Mouse (Mus musculus) inflammation-experienced regulatory T-cells (primary cell): ENCODE results near the gene Arhgap6. TPM values are rescaled to one million over a fixed set of nuclear protein-coding genes. Genes with fewer than 3 reads are reported as not detected.

Experiments used
- polyA plus RNA-seq, 2 experiments: library from polyadenylated mRNA; unstranded; fragments of 100-300 nt; shearing (Covaris generic); gene quantifications; one replicate each; pipeline ENCODE4 v1.2.1; 2017

Arhgap6 gene
- polyA plus RNA-seq, result under 1 TPM; 0.18 to 0.31 TPM

GRCm38 (mm10) chrX:168794974-168795858 lies at the start of gene Arhgap6:
TSS of gene Arhgap6 (plus strand) at chrX:168795099.

DNA sequence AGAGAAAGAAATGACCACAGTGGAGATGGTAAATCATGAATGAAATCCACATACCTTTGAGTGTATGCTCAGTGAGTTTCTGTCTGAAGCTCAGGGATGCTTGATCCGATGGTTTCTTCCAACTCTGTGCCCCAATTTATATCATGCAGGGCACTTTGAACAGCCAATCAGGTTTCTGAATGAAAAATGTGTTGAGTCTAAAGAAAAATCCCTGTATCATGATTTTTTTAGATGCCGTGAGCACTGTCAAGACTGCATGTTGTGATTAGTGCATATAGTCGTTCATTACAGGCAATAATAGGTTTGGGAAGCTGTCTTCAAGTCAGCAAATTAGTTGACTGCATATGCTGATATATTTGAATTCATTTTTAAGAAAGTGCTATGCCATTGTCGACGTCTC lies 392.2 kb downstream of the Arhgap6 start, which contains the start of gene Amelx:
Gene Amelx (minus strand): TSS at position 101 of the 400 bp plus-strand sequence.

GRCm38 (mm10) chrX:169319945-169320667 lies 525.2 kb downstream of the Arhgap6 start, which contains the start of gene Hccs:
TSS of gene Hccs (minus strand) at chrX:169320372.

Other genes with a start within 250 kb of the Arhgap6 start
- under 1 TPM in 1 of 2 experiments, not detected in 1; 0.28 TPM for gene Frmpd4, start 217.9 kb upstream of the Arhgap6 start, polyA plus RNA-seq
- gene Msl3, start 121.2 kb upstream of the Arhgap6 start, polyA plus RNA-seq, result 10 to 100 TPM; 27.6 to 32.5 TPM